Mouse (Mus musculus) lung, postnatal 0 days (tissue): Measurements from ENCODE around the gene Ctnnbl1.

Experiments
- CTCF ChIP-seq: IDR thresholded peaks from 2 replicates; pipeline ENCODE4 v1.5.1; 2016; ENCODE audit warnings: antibody characterized with exemption, mild to moderate bottlenecking
- EP300 ChIP-seq: IDR thresholded peaks from 2 replicates; pipeline ENCODE4 v1.6.1; 2016; ENCODE audit warnings: antibody characterized with exemption, mild to moderate bottlenecking, control low read depth

DNA sequence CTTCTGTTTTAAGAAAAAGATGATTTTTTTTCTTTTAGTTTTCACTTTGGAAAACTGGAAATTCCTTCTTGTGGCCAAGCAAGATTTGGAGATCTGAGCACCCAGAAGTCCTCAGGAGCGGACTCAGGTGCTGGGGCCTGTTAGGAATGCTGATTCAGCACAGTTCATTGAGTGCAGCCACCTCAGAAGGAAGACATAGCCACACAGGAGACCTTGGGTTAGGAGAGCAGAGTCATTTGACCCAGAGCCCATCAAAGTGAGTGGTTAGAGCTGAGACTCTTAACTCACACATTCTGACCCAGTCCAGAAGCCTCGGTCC, 77.7 kb downstream of the Ctnnbl1 start:
- TF ChIP-seq EP300 (no peak), CTCF (no peak)
